Comparison of ENCODE assay signal across 11 mouse cellular contexts in genomic region chr2:72391024-72391423, GRCm38 (mm10).
DNase-seq lines count a peak whose midpoint lies in the region; ATAC-seq and TF ChIP-seq lines count a peak whose summit lies in the region.
"Had no signal": no experiment of that assay in that cellular context is flagged by ENCODE, and none has a peak within 500 bp of the region (broad histone marks: within the 10 kb centered on the region; RNA-seq: fewer than 3 reads in every experiment).

No protein-coding gene starts in this region.

- ATAC-seq in midbrain, embryonic 12.5 days (ENCODE audit: low FRiP score, low read depth): peak; percentile 56; the same call in 1 of the 2 replicates
- no peak for ATAC-seq in midbrain, postnatal 0 days (ENCODE audit: low FRiP score)
- peak; percentile 35; the same call in 1 of the 2 replicates for ATAC-seq in stomach, embryonic 16.5 days (ENCODE audit: insufficient read depth, low FRiP score)
- ATAC-seq: activated CD4-positive, CD25-positive, alpha-beta regulatory T cell, adult 4 months; intestine, embryonic 15.5 days had no signal

- H3K4me2 ChIP-seq in midbrain, embryonic 12.5 days (replicated peaks): no peak overlapping the region
- H3K4me2 ChIP-seq in midbrain, postnatal 0 days (ENCODE audit: low read depth, low read length, poor library complexity, severe bottlenecking): no peak overlapping the region
- H3K4me2 ChIP-seq in stomach, embryonic 16.5 days (ENCODE audit: low read depth, low read length): no peak overlapping the region
- H3K4me2 ChIP-seq: intestine, embryonic 15.5 days had no signal

- H3K27ac ChIP-seq in midbrain, embryonic 12.5 days (replicated peaks): no peak overlapping the region
- H3K27ac ChIP-seq in midbrain, postnatal 0 days (ENCODE audit: low read depth, low read length): no peak overlapping the region
- no peak overlapping the region for H3K27ac ChIP-seq in stomach, embryonic 16.5 days (ENCODE audit: low read length)
- H3K27ac ChIP-seq: intestine, embryonic 15.5 days had no signal

- H3K9me3 ChIP-seq in midbrain, embryonic 12.5 days: peaks cover 9% of the 10 kb centered on the region; the same call in 1 of the 2 replicates
- no peaks in the 10 kb centered on the region for H3K9me3 ChIP-seq in midbrain, postnatal 0 days (ENCODE audit: low read length)
- H3K9me3 ChIP-seq in stomach, embryonic 16.5 days (replicated peaks; ENCODE audit: control insufficient read depth, low read length): no peaks in the 10 kb centered on the region
- H3K9me3 ChIP-seq: G1E; intestine, embryonic 15.5 days had no signal

- no peaks in the 10 kb centered on the region for H3K27me3 ChIP-seq in midbrain, embryonic 12.5 days
- no peaks in the 10 kb centered on the region for H3K27me3 ChIP-seq in midbrain, postnatal 0 days (ENCODE audit: insufficient read depth, low read length)
- no peaks in the 10 kb centered on the region for H3K27me3 ChIP-seq in stomach, embryonic 16.5 days (ENCODE audit: control insufficient read depth, insufficient read depth, low read length)
- H3K27me3 ChIP-seq: intestine, embryonic 15.5 days had no signal

- H3K4me1 ChIP-seq in midbrain, embryonic 12.5 days: peaks cover 8% of the 10 kb centered on the region; the same call in 1 of the 2 replicates
- H3K4me1 ChIP-seq in midbrain, postnatal 0 days (ENCODE audit: insufficient read depth, low read length): no peaks in the 10 kb centered on the region
- peaks cover 13% of the 10 kb centered on the region; the same call in 1 of the 2 replicates for H3K4me1 ChIP-seq in stomach, embryonic 16.5 days (ENCODE audit: control insufficient read depth, insufficient read depth, low read length)

- 44% methylated on average over 4 of the region's 4 CpGs for WGBS in midbrain, embryonic 12.5 days
- 28% methylated on average over 4 of the region's 4 CpGs for WGBS in midbrain, postnatal 0 days
- WGBS in stomach, embryonic 16.5 days: 29% methylated on average over 4 of the region's 4 CpGs

- TF ChIP-seq CTCF in midbrain, postnatal 0 days (IDR thresholded peaks at IDR 0.05): no peak

- H3K36me3 ChIP-seq in midbrain, embryonic 12.5 days: peaks cover 6% of the 10 kb centered on the region; the same call in 1 of the 2 replicates
- H3K36me3 ChIP-seq in midbrain, postnatal 0 days (ENCODE audit: insufficient read depth, low read length): no peaks in the 10 kb centered on the region
- peaks cover 10% of the 10 kb centered on the region; the same call in 1 of the 2 replicates for H3K36me3 ChIP-seq in stomach, embryonic 16.5 days (ENCODE audit: control insufficient read depth, insufficient read depth, low read length)

- no peak overlapping the region for H3K9ac ChIP-seq in midbrain, embryonic 12.5 days (replicated peaks)
- no peak overlapping the region for H3K9ac ChIP-seq in midbrain, postnatal 0 days (replicated peaks; ENCODE audit: low read length, poor library complexity, severe bottlenecking)
- H3K9ac ChIP-seq in stomach, embryonic 16.5 days (ENCODE audit: low read length): no peak overlapping the region
- H3K9ac ChIP-seq: intestine, embryonic 15.5 days had no signal

- DNase-seq in gastrocnemius, adult 18-20 months (ENCODE audit: low spot score): peak; percentile 36
- DNase-seq in gastrocnemius, postnatal 4 days (ENCODE audit: low spot score in 2 of 2): no peak
- no peak for DNase-seq in midbrain, postnatal 0 days (ENCODE audit: low spot score)
- peak; percentile 40 for DNase-seq in kidney, postnatal 10 days
- DNase-seq in cerebellum, postnatal 25 days: no peak
- DNase-seq in layer of hippocampus, adult 18-20 months (ENCODE audit: low spot score in 2 of 2): no peak

- H3K4me3 ChIP-seq in midbrain, embryonic 12.5 days: no peak overlapping the region
- no peak overlapping the region for H3K4me3 ChIP-seq in midbrain, postnatal 0 days (ENCODE audit: low read depth, low read length)
- no peak overlapping the region for H3K4me3 ChIP-seq in stomach, embryonic 16.5 days (replicated peaks; ENCODE audit: low read length)
- H3K4me3 ChIP-seq: intestine, embryonic 15.5 days had no signal

Comparison
In these comparisons a context has a peak if more than half of its experiments do, and no peak if none do; other contexts are left out.
1. DNase-seq: peak in gastrocnemius, adult 18-20 months (single experiment) and kidney, postnatal 10 days (single experiment); none in gastrocnemius, postnatal 4 days (0 of 2), midbrain, postnatal 0 days (single experiment), cerebellum, postnatal 25 days (0 of 2) and layer of hippocampus, adult 18-20 months (0 of 2).